Mouse (Mus musculus) MN1 (cell line): ENCODE measurements around the gene Trabd.

ENCODE experiments used
- DNase-seq: peaks from one replicate; pipeline ENCODE4 v3.0.0-alpha.2; 2016; ENCODE audit warnings: low spot score

Gene Trabd

DNA sequence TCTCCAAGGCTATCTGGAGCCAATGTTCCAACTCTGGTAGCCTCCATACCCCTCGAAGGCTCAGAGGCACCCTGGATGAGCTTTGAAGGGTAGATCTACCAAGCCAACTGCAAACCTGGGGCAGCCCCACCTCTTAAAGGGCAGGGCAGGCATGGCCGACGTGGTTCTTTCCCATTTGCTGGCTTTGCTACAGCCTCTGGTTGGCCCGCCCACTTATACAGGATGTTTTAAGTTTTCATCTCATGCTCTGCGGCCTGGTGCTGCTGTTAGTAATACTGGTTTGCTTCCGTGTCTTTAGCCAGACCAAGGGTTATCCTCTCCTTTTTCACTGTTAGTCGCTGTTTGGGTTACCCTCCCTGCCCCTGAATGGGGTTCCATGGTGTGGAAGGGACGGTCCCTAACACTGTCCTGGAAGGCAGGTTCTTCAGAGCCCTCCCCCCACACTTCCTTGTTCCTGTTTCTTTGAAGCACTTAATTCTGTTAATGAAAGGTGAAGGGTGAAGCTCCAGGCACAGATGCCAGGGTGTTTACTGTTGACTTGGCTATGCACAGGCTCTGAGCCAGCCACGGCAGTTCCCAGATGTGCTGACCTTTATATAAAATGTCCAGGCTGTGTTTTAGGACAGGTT lies 3.4 kb downstream of the Trabd start:
- peak; percentile 90 for DNase-seq

DNA sequence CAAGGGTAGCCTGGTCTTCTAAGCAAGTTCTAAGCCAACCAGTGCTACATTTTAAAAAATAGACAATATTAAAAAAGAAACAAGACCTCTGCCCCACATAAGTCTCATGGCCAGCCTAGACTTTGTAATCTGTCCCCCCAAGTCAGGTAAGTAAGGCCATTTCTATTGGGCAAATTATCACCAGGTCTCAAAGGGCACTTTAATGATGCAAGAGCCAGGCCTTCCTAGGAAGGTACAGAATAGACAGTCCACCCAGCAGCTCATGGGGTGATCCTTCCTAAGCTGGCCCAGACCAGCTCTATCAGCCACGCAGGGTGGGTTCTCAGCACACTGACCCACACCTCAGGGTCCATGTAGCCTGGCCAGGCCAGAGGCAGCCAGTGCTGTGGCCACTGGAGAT lies 9.0 kb downstream of the Trabd start:
- no peak for DNase-seq

DNA sequence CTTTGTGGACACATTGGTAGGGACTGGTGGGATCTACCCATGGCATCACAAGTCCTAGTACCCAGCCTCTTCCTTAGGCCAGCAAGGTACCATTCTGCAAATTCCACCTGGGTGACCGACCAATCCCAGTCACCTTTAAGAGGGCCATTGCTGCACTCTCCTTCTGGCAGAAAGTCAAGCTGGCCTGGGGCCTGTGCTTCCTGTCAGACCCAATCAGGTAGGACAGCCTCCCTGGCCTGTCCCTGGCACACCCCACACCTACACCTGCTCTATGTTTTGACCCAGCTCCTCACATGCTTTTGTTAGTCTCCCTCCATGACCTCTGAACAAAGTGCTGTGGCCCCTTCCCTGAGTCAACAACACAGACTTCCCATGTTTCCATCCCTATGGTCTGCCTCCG lies 9.9 kb downstream of the Trabd start:
- DNase-seq, result no peak

DNA sequence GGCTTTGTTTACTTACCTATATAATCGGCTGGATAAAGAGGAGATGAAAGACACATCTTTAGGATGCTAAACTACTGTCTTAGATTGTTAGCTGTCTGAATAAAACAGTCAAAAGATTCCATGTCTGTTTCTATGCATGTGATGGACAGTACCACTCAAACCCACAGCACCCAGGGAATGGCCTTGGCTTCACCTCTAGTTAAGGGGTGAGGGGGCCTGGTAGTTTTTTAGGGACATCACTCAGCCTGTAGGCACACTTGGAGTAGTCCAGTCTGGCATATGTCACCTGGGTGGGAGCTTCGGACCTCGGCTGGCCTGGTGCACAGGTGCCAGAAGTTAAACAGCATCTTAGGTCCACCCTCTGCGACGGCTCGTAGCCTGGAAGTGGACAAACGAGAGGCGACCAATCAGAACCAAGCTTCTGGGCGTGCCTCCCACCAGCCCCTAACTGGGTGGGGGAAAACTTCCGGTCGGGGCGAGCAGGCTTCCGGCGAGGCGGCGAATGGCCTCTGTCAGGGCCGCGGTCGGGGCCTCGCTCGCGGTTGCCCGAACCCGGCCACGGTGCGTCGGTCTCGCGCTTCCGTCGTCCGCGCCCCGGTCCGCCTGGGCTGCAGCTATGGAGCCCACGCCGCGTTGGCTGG lies 13.8 kb downstream of the Trabd start, which contains the start of gene Selenoo:
Gene Selenoo, plus strand, starts transcription at position 478 of the 641 bp plus-strand sequence.
- DNase-seq, result peak; percentile 95

DNA sequence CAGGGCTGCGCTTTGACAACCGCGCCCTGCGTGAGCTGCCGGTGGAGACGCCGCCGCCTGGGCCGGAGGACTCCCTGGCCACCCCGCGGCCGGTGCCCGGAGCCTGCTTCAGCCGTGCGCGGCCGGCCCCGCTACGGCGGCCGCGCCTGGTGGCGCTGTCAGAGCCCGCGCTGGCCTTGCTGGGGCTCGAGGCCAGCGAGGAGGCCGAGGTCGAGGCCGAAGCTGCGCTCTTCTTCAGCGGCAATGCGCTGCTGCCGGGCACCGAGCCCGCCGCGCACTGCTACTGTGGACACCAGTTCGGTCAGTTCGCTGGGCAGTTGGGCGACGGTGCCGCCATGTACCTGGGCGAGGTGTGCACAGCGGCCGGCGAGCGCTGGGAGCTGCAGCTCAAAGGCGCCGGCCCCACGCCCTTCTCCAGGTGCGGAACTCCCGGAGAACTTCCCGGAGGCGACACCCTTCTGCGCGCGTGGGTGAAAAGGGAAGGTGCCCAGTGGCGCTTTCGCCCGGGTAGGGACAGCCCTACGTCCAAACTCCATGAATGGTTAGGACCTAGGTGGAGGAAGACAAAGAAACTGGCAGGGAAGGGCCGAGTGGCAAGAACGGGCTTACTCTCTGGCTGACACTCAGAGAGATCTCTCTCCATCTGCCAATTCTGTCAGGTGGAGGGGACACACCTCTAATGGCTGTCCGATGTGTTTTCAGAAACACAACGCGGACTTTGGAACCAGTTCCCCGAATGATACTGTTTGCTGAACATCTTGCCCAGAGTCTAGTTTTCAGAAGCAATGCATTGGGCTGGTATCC lies 14.5 kb downstream of the Trabd start:
- DNase-seq, result peak; percentile 70

DNA sequence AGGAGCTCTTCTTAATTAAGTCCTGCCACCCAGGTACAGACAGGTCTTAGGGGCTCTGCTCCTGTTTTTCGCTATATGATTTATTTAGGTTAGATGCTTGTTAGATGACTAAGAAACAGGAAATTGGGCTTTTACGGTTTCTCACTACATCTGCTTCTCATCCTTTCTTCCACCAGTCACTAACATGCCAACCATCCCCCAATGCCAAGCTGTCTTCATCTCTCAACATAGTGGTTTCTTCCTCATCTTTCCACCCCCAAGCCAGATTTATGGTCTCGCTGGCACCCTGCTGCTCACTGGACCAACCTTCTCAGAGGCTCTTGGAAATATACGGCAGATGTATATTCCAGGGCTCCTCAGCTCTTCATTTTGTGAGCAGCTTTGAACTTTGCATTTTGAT lies 15.7 kb downstream of the Trabd start:
- DNase-seq, result peak; percentile 51

DNA sequence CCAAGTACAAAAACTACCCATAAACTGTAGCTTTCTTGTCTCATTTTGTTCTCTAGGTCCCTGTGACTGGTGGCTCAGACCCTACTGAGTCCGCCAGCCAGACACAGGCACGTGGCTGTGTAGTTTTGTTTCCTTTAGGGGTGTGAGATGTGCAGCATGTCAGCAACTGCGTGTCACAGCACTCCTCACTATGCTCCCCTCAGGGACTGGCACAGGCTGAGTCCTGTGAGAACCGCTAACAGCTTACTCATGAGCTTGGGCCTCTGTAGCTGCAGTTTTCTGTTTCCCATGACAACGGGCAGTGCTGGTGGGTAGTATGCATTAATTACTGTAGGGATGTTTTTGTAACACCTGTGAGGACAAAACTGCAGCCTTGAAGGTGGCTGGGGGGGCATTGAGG lies 17.3 kb downstream of the Trabd start:
- DNase-seq, result no peak

DNA sequence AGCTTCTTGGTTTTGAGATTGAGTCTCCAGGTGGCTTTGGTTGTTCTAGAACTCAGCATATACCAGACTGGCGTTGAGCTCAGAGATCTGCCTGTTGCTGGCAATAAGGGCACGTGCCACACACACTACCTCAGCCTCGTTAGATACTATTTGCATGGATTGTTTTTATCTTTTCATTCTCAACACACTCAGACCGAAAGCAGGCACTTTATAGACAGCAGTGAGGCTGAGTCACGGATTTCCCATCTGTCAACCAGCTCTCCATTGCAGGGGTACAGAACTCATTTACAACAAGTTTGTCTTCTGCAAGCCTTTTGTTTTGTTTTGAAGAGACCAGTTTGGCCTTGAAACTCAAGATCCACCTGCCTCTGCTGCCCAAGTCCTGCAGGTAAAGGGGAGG lies 22.5 kb downstream of the Trabd start:
- DNase-seq, result no peak

DNA sequence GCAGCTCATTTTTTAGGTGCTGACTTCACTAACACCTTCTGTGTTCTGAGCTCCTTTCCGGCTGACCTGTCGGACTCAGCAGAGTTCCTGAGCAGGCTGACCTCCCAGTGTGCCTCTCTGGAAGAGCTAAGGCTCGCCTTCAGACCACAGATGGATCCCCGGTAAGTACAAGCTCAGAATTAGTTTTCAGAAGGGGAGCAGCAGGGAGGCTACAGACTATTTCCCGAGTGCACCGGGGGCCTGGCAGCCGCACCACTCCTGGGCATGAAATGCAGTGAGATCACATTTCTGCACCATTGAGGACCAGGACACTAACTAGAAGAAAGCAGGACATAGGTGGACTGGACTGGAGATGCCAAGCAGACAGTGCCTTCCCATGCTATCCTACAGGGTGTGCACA lies 23.7 kb downstream of the Trabd start:
- no peak for DNase-seq

DNA sequence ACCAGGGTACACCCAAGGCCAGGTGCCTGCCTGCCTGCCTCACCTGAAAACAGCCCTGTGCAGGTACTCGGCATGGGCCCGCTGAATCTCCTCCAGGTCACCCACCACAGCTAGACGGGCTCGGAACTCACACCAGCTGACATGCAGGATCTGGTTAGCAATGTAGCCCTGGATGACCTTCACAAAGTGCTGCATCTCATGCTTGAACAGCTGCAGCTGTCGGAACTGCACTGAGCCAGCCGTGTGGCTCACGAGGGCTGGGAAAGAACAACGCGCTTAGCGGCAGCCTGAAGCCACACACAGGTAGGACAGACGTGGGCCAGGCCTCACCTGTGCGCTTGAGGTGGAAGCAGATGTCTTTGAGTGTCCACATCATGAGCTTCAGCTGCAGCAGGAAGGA lies 25.9 kb downstream of the Trabd start:
- DNase-seq, result no peak

DNA sequence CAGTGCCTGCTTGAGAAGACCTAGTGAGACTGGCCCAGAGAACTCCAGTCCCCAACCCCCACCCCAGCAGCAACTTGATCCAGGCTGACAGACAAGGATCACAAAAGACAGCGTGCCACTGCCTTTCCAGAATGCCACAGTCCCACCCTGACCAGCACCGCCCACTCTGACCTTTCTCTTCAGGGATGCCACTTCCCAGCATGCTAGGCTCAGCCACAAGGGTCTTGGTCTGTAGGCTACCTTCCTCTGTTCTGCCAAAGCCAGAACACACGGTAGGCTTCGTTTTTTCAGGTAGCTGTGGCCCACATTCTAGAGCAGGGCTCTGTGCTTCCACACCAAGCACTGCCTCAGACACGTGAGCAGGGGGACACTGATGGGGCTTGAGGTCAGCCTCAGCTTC lies 27.7 kb downstream of the Trabd start:
- no peak for DNase-seq

DNA sequence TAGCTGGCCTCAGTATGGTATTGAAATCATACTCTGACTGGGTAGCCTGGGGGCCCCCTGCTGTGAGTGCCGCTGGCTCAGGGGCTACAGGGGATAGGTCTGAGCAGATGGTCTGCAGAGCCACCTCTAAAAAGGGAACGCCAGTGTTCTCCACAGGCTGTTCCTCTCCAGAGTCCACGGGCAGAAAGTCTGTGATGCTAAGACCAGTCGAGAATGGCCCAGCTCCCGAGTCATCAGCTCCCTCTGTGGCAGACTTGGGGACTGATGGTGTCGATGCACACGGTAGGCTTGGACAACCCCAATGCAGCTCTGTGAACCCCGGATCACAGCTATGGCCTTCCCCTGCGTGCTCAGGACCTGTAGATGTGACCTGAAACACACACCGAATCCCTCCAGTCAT lies 29.0 kb downstream of the Trabd start:
- DNase-seq, result no peak

DNA sequence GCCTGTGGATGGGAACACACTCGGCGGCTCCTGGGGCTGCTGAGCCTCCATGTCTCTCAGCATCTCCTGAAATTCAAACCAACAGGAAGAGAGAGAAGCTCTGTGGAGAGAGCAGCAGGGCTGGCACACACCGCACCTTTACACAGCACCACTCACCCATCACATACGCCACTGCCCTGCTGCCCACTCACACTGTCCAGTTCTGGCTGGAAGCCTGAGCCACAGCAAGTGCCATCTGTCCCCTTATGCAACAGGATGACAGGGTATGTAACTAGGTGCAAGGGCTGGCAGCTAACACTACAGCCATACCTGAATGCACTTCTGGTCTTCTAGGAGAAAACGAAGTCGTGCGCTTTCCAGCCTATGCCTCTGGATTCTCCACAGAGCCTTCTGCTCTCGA lies 29.5 kb downstream of the Trabd start:
- no peak for DNase-seq

DNA sequence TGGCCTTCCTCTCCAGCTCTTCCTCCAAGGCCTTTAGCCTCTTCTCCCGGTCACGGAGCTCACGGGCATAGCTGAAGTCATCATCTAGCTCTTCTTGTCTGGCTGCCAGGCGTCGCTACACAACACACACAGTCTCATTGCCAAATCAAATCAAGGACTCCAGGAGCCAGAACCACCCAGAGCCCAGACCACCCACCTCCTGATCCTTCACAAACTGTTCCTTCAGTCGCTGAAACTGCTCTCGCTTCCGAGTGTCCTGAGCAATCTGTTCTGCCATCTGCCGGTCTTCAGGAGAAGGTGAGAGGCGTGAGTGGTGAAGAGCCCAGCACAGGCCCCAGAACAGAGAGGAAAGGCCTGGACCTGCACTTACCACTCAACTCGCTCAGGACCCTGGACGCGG lies 31.1 kb downstream of the Trabd start:
- DNase-seq, result no peak

DNA sequence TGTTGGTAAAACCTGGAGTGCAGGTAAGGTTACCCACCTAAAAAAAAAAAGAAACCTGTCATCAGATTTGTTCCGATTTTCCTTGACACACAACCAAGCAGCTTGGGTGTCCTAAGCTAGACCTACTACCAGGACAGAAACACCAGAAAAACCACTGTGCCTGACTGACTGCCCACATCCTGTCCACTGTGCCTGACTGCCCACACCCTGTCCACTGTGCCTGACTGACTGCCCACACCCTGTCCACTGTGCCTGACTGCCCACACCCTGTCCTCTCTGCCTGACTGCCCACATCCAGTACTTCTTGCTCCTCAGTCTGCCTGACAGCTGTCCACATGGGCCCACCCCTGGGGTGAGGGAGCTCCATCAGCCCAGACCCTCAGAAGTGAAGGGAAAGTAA lies 32.1 kb downstream of the Trabd start:
- no peak for DNase-seq

DNA sequence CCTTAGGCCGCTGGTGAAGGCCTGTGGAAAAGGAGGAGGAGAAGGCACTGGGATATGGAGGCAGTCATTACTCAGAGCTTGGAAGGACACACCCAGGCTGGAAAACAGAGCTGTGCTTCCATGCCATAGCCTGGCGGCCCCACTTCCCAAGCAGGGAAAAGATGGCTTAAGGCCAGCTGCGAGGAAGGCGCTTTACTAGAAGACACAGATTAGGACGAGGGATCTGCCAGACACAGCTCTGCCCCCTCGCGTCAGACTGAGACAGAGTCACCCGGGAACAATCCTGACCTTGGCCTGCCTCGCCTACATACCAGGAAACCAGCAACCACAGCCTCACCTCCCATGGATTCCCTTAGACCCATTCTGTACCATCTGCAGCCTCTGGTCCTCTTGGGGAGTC lies 35.2 kb downstream of the Trabd start:
- DNase-seq, result peak; percentile 92

DNA sequence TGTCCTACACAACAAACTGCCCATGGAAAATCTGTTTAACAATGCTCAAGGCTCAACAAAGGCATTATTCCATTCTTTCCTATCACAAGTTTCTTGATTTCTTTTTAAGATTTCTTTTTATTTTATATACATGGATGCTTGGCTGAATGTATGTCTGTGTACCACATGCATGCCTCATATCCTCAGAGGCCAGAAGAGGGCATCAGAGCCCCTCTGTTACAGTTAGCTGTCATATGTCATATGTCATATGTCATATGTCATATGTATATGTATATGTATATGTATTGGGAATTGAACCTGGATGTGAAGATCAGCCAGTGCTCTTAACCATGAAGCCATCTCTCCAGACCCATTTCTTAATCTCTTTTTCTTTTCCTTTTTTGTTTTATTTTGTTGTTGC lies 43.1 kb downstream of the Trabd start:
- DNase-seq, result no peak

DNA sequence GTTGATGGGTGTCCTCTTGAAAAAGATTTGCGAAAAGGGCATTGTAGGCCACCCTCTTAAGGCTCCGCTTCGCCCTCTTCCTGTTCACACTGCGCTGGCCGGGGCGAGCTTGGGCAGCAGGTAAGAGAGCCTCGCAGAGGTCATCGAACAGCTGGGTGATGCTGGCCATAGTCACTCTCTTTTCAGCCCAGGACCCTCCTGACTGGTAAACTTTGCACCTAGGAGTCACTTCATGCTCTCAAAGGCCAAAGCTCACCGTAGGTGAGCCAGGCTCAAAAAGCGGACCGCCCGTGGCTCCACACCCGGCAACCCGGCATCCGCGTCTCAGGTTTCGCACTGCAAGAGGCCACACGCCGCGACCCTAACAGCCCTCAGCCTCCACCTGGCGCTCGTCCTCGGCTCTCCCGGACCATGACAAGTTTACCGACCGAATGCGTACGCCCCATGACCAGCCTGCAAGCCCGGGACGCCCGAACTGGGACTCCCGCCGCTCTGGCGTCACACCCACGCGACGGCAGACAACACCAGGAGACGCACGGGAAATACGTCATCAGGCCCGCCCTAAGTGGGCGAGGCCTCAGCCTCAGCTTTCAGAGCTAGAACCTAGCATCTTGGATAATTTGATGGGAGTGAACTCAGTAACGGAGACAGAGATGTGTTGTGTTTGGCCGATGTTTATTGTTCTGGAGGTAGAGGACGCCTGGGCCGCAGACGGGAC lies 47.9 kb downstream of the Trabd start, which contains the start of gene Tubgcp6:
Gene Tubgcp6, minus strand, starts transcription at position 464 of the 718 bp plus-strand sequence.
- peak; percentile 96 for DNase-seq

DNA sequence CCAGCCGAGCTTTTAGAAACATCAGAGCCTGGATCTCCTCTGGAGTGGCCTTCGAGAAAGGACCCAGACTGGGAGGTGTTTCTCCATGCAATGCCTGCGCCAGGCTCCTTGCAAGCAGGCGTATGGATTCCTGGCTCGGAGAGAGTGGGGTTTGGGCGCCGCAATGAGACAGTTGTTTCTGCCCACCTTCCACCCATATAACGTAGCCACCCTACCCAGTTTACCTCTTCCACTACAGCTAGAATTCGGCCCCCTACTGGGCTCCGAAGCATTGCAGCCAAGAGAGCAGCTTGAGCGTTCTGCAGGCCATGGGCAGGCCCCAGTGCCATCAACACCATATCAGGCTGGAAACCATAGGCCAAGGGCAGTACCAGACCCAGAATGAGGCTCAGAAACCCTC lies 48.7 kb downstream of the Trabd start:
- DNase-seq, result no peak

DNA sequence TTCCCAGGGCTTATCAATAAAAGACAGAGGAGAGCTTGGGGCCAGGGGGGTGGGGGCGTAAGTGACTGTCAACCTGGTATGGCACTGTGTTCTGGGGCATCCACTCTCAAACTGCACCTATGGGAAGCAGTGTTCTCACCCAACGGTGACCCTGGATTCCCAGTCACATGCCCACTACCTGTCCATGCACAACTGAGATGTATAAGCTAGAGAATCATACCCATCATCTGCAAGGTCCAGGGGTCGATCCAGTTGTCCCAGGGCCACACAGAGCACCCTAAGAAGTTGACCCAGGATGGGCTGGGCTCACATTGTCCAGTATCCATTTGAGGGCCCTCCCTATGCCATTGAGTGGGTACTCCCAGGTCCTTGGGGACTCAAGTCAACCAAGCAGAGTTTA lies 49.4 kb downstream of the Trabd start:
- DNase-seq, result no peak

DNA sequence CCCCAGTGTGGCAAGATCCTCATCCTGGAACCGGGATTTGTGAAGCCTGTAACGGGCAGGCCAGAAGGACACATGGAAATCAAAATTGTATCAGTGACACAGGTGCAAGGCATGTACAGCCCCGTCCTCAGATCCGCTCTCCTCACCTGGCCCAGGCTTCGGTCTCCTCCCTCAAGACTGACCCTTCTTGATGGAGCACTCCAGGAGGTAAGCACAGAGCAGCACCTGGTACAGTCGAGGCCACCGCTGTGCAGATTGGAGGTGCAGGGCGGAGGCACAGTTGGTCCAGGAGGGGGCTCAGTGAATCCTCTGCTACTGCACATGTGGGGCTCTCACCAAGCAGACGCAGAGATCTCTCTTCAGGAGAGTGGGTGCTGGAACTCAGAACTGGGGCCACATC lies 50.4 kb downstream of the Trabd start:
- no peak for DNase-seq

DNA sequence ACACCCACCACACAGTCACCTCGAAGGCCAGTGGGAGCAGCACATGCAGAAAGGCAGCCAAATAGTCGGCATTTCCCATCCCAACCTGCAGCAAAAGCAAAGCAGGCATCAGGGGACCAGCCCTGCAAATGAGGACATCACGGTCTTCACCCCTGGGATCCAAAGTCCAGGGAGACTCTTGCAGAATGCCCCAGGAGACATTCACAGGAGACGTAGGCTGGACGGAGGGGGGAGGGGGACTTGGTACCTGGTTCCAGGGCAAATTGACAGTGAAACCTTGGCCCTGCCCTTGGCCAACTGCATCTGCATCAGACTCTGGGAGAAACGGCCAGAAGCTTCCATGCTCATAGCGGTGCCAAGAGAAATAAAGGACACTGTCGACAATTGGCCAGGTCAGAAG lies 51.7 kb downstream of the Trabd start:
- no peak for DNase-seq
